Mouse (Mus musculus) spleen, postnatal 4 days (tissue): ENCODE measurements at regions not wholly inside any gene's neighbourhood (a gene's known extent, or its start where the extent isn't known, plus 50 kb on each side); places are given as distances from the start of the nearest gene placed in this dataset.

Experiments
- DNase-seq, 2 experiments: peaks; one replicate each; pipeline ENCODE4 v3.0.0; 2022; ENCODE audit warnings: low spot score in 2 of 2

GRCm38 (mm10) chrX:99593872-99594487 is 122.9 kb upstream of the Pja1 start:
- no peak for DNase-seq

- no peak for DNase-seq
These were observed 121.9 kb upstream of the Pja1 start for GRCm38 (mm10) chrX:99592980-99593379.

- DNase-seq = no peak
These were observed 116.2 kb upstream of the Pja1 start for GRCm38 (mm10) chrX:99587284-99587683.

DNA sequence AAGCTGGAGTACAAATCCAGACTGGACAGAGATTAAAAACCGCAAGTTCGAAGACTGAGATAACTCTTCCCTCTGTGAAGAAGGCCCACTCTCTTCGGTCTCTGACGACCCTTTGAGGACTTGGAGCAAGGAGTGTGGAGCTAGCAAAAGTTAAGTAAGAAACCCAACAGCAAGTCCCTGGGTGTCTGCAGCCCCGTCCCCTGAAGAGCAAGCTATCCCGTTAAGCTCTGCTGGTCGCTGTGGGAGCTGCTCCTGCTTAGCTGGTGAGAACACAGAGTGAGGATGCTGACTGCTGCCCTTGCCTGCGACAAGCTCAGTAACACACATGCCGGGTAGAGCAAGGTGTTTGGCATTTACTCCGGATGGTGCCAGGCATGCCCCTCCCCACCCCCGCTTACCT is 115.2 kb upstream of the Pja1 start:
- no peak for DNase-seq

GRCm38 (mm10) chrX:99585703-99586102 is 114.6 kb upstream of the Pja1 start:
- DNase-seq = no peak

GRCm38 (mm10) chrX:99582611-99583010 is 111.5 kb upstream of the Pja1 start:
- no peak for DNase-seq

GRCm38 (mm10) chrX:99581632-99582466 is 110.8 kb upstream of the Pja1 start:
- no peak for DNase-seq

DNA sequence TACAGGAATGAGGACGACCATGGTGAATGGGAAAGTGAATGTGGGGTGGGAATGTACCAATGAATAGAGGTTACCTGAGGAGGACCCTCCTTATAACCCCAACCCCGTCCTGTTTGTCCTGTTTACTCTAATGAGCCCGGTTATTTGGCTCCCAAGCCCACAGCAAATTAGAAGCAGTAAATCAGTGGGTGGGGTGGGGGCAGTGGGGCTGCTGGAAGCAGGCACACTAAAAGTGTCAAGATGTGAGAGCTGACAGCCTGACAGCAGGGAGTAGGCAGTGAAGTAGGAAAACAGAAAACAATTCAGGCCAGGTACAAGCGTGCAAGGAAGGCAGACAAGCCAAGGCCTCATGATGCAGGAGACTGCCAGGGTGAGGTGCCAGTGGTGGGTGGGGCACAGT is 108.1 kb upstream of the Pja1 start:
- DNase-seq = no peak

- no peak for DNase-seq
These were observed 107.7 kb upstream of the Pja1 start for GRCm38 (mm10) chrX:99578796-99579195.

GRCm38 (mm10) chrX:99575105-99575504 is 104.0 kb upstream of the Pja1 start:
- DNase-seq = no peak

GRCm38 (mm10) chrX:99574441-99575103 is 103.5 kb upstream of the Pja1 start:
- DNase-seq = peak in 1 of 2 experiments; percentile 13

DNA sequence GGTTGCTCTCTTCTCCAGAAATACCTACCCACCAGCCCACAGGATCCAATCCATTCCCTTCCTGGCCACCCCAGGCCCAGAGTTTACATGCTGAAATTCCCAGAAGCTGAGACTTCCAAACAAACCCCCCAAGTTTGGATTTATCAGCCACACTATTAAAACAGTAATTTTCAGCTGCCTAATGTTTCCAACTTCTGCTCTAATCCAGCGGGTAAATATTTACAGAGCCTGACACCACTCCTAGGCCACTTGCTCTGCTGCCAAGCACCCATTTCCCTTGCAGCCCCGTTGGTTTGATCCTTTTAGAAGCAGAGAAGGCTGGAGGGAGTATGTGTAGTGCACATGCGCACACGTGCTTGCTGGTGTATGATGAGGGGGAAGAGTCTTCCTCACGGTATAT is 99.1 kb upstream of the Pja1 start:
- DNase-seq = no peak

DNA sequence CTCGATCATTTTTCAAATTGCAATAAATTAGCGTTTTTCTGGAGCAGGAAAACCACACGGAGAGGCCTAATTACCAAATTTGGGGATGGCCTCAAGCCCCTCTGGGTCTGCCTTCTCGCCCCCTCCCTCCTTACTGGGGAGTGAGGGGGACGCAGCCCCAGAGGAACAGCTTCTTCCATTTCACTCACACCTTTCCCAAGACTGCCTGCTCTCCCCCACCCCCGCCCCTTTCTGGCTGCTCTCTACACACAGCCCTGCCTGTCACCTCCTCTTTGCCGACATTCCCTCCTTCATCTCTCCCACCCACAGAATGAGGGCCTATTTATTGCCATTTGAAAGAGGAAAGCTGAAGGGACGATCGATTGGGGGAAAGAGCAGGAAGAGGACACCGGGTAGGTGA is 97.2 kb upstream of the Pja1 start:
- no peak for DNase-seq

DNA sequence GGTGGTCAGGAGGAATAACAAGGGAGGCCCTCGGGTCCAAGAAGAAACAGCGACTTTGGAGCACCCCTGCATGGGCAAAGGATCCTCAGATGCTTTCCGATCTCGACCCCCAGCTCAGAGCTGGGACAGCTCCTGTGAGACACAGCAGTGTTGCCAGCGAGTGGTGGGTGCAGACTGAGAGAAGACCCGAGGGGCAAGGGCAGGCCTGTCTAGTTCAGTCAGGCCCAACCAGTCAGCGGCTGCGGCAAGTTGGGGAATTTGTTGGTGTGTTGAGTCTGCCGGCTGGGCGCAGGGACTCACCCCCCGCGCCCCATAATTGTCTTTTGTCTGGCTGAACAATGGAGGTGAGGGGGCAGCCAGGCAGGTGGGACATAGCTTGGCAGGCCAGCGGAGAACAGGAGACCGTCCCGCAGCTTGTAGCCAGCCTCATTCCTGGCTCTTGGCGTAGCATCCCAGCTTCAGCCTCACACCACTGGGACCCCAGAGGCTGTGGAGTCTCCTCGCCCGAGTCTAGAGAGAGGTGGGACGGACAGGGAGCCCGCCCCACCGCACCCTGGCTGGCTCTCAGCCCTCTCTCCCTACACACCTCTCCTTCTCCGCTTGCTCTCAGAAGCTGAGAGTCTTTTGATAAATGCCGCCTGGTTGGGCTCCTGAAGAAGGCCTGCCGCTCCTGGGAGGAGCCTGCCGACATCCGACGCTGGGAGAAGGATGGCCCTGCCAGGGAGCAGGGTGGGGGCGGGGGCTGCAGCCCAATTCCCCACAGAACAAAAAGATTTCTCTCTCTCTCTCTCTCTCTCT is 96.5 kb upstream of the Pja1 start:
- no peak for DNase-seq

DNA sequence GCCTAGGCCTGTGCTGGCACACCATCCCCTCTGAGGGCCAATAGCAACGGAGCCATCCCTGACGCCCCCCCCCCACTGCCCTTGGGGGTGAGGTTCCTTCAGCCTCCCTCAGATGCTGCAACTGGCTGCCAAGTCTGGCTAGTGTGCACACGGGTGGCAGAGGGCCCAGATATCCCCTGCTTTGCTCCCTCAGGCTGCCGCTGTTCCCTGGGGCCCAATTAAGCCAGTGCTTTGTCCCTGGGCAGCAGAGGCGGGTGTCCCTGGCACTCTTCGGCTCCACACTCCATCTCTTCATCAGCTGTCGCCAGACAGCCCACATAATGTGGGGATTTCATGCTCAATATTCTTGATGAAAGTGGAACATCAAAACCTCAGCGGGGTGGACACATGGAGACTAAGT is 90.9 kb upstream of the Pja1 start:
- no peak for DNase-seq

GRCm38 (mm10) chrX:99560699-99561098 is 89.6 kb upstream of the Pja1 start:
- DNase-seq = no peak

GRCm38 (mm10) chrX:99556876-99557354 is 85.8 kb upstream of the Pja1 start:
- DNase-seq = no peak

DNA sequence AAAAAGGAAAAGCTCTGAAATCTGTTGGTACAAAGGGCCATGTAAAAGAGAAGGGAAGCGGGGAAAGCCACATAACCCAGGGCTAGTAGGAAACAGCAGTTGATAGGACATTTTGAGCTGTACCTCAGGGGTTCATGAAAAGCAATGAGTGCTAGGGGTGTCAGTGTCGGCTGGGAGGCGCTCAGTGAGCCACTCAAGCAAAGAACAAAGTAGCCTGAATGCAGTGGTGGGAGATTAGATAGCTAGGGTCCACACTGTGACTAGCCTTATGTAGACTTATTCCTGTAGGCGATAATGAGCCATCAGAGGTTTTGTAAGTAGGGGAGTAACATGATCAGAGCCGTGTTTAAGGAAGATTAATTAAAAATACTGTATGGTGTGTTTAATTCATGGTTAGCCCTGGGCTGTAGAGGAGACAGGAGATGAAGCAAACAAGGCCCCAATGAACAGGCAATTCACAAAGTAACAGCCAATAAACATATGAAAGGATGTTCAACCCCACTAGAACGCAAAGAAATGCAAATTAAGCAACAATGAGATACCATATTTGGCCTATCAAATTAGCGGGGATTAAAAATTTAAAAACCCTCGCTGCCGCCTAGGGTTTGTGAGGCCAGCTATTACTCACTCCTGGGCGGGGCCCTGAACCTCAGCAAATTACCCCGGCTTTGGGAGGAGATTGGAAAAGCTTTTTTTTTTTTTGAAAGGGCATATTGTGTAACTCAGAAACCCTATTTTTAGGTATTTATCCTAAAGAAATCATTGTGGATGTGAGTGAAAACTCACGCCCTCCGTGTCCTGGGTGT is 85.1 kb upstream of the Pja1 start:
- no peak for DNase-seq

GRCm38 (mm10) chrX:99552778-99553177 is 81.7 kb upstream of the Pja1 start:
- no peak for DNase-seq

DNA sequence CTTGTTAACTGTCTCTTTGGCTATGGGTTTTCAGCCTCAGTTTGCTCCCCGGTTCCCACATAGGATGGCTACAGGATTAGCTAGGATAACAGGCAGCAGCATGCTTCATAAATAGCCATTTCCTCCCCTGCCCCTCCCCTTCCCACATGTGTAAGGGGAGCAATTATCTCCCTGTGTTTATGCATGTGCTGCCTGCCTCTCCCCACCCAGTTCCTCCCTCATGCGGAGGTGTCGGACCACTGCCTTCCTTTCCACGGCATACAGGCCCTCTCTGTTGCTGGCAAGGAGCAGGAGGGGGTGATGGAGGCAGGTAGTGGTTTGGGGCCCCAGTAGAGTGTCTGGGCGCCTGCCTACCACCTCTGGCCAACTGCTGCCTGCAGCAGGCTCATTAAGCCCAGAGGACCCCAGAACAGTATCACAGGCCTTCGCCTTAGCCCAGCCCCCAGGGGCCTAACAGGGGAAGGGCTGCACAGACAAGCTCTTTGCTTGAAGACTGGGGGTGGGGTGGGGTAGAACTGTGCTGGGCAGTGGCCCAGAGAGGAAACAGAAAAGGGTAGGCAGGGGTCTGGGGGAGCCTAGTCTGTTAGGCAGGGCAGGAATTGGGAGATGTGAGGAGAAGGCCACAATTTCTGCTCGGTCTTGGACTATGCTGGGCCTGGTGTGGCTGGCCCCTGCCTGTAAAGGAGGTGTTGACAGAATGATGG is 79.1 kb upstream of the Pja1 start:
- no peak for DNase-seq
